Mouse (Mus musculus): ENCODE results near the gene Atp5g3. TPM values are rescaled to one million over a fixed set of nuclear protein-coding genes. Genes with fewer than 3 reads are reported as not detected.

Gene Atp5g3
- polyA plus RNA-seq (2012; fragmentation: generic; extraction: Trizol): 1,000 to 10,000 TPM in 1 of 2 experiments, 100 to 1,000 TPM in 1; 933 to 1,174 TPM

GRCm38 (mm10) chr2:73911175-73911700 is at the start of gene Atp5g3:
TSS of gene Atp5g3 (minus strand) at chr2:73911326.

GRCm38 (mm10) chr2:73892464-73893296 is 18.4 kb downstream of the Atp5g3 start, which contains the start of gene Atf2:
TSS of gene Atf2 (minus strand) at chr2:73892639.

Other genes starting within 250 kb of the Atp5g3 start
- gene Chn1, start 136.0 kb downstream of the Atp5g3 start, polyA plus RNA-seq (2012; fragmentation: generic; extraction: Trizol): 1 to 10 TPM in 1 of 2 experiments, under 1 TPM in 1; 0.64 to 1.5 TPM
- gene Atf2, start 18.7 kb downstream of the Atp5g3 start, polyA plus RNA-seq (2012; fragmentation: generic; extraction: Trizol): 1 to 10 TPM in 1 of 2 experiments, under 1 TPM in 1; 0.77 to 6.3 TPM

Measured in C3H10T1/2 (cell line).